Mouse (Mus musculus) erythroid progenitor cell, adult 5-6 weeks (primary cell): ENCODE data around the gene Gm19410. TPM values are rescaled to one million over a fixed set of nuclear protein-coding genes. Genes with fewer than 3 reads are reported as not detected.

ENCODE experiments used
- ATAC-seq: replicated peaks from 2 replicates; pipeline ENCODE4 v1.8.0; 2016; ENCODE audit warnings: moderate number of reproducible peaks, mild to moderate bottlenecking, moderate TSS enrichment, inconsistent platforms; ENCODE audit not compliant: poor library complexity, low FRiP score, severe bottlenecking
- total RNA-seq, 2 experiments: library from RNA; stranded (forward) in 1 of 2; stranded (reverse) in 1 of 2; fragments of 150-400 nt in 1 of 2; fragments of 186-747, 209-891 nt in 1 of 2; gene quantifications; 2 replicates each; pipeline versions ENCODE4 v1.2.3 to v1.2.4; 2015 to 2017; ENCODE audit warnings: low replicate concordance in 2 of 2

Gene Gm19410
- total RNA-seq (2015; ENCODE audit: low replicate concordance) (not detected in 2 replicates), total RNA-seq (2017; ENCODE audit: low replicate concordance) (not detected in 2 replicates)

GRCm38 (mm10) chr8:35765499-35766193 lies at the start of gene Gm19410:
Gene Gm19410, plus strand, starts transcription at chr8:35765790.
- ATAC-seq = no peak

GRCm38 (mm10) chr8:35730776-35731175 lies 34.8 kb upstream of the Gm19410 start:
- no peak for ATAC-seq

- ATAC-seq = no peak
These were observed 30.2 kb upstream of the Gm19410 start for GRCm38 (mm10) chr8:35735438-35735837.

GRCm38 (mm10) chr8:35756202-35756601 lies 9.4 kb upstream of the Gm19410 start:
- no peak for ATAC-seq

- ATAC-seq = no peak
These were observed 570 bp upstream of the Gm19410 start for GRCm38 (mm10) chr8:35765020-35765419.

- ATAC-seq = no peak
These were observed 7.9 kb downstream of the Gm19410 start for GRCm38 (mm10) chr8:35773508-35773907.
